Mouse (Mus musculus) stomach, postnatal 0 days (tissue): Measurements from ENCODE around the gene Scn2a.

Experiments used
- CTCF ChIP-seq: IDR thresholded peaks from 2 replicates; pipeline ENCODE4 v1.5.1; 2016; ENCODE audit warnings: antibody characterized with exemption, low read depth, mild to moderate bottlenecking, moderate library complexity
- EP300 ChIP-seq: optimal IDR thresholded peaks from 2 replicates; pipeline ENCODE3; 2016; ENCODE audit warnings: antibody characterized with exemption

DNA sequence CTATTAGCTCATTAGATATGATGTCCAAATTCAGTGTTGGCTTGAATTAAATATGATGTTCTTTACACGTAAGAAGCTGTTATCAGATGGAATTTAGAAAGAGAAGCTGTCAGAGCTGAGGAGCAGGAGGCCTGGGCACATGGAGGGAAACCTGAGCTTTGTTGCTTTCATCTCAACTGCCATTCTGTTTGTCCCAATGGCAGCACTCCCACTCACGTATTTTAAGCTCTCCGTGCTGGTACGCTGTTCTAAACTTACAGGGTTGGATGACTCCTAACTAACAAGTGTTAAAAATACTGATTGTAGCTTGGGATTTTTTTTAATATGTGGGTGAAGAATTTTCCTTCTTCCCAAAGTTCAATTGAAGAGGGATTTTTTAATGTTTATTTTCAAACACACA is 8.7 kb upstream of the Scn2a start:
- no peak for TF ChIP-seq EP300
- no peak for TF ChIP-seq CTCF
